Mouse (Mus musculus) telencephalon, adult 2 months (tissue): ENCODE measurements around the gene 2200002J24Rik.
"Not testable (repeated sequence)": the region's sequence is repeated elsewhere in the genome, so short reads cannot be mapped to it uniquely, and the experiment has no call there.

Experiments
- DNase-seq: peaks from one replicate; pipeline ENCODE4 v3.0.0-alpha.2; 2011; ENCODE audit warnings: low read depth, low spot score

The 2200002J24Rik gene

DNA sequence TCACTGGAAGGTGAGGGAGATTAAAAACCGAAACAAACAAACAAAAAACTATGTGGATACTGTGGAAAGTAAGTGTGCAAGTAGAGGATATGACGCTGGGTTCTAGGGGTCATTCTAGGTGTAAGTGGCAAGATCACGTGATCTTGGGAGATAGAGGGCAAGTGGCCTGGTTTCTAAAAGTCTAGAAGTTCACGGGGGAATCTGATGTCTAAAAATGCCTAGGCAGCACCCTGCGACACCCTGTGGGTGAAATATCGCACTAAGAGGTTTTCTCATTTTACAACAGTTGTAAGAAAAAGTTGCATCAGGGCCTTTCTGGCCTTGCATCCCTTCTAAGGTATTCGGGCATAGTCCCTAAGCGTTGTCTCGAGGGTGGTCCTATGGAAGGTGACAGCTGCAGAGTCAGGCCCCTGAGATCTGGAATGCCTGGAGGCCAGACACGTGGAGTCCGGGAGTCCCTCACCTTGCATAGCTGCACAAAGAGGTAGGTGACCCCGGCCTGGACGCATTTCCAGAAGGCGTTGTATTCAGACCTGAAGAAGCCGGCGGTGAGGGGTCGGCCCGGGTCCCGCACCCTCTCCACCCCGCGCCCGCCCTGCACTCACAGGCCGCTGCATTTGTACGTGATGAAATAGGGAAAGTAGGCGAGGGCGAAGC, 30.1 kb downstream of the 2200002J24Rik start:
- DNase-seq: no peak

GRCm38 (mm10) chr7:30729396-30730063, 30.8 kb downstream of the 2200002J24Rik start, which contains the start of gene Tmem147:
Gene Tmem147 (minus strand): TSS chr7:30729540.
- DNase-seq: peak; percentile 92

DNA sequence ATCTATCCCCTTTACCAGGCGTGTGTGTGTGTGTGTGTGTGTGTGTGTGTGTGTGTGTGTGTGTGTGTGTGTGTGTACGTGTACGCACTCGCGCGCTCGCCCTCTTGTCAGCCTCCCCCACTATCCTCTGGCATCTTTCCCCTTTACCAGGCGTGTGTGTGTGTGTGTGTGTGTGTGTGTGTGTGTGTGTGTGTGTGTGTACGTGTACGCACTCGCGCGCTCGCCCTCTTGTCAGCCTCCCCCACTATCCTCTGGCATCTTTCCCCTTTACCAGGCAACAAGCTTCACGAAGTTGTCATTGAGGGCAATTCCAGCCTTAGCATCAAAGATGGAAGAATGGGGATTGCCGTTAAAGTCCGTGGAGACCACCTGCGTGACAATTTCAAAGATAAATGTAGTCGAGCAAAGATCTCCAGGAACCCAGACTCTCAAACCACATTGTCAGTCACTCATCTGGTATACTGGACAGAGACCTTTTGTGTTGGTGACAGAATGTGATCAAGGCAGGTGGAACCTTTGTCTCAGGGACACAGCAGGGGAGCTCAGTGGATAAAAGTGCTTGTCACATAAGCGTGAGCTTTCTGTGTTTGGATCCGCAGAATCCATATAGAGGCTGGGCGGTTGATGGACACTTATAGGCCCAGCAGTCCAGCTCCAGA, 31.5 kb downstream of the 2200002J24Rik start:
- DNase-seq: not testable (repeated sequence)

- DNase-seq: no peak
Measured at GRCm38 (mm10) chr7:30736211-30736610, 37.5 kb downstream of the 2200002J24Rik start.

DNA sequence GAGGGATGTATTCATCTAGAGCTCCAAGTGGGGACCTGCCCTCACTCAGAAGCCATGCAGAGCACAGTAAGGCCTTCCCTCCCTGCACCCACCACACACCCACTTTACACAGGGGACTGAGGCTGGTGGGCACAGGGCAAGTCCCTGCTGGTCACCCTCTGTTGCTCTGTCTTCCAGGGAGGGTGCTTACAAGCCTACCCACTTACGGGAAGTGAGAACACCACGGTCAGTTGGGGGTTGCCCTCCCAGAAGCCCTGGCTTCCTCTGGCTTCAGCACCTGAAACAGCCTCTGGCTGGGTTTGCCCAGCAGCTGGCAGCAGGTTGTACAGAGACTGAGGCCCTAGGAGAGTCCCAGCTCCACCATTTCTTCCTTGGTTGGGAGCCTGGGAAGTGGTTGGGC, 43.8 kb downstream of the 2200002J24Rik start:
- DNase-seq: not testable (repeated sequence)

- DNase-seq: not testable (repeated sequence)
Measured at GRCm38 (mm10) chr7:30743617-30744016, 44.9 kb downstream of the 2200002J24Rik start, which contains the start of gene Gapdhs. Gene Gapdhs (minus strand): TSS chr7:30743681.

GRCm38 (mm10) chr7:30744022-30744598, 45.4 kb downstream of the 2200002J24Rik start:
- DNase-seq: no peak

GRCm38 (mm10) chr7:30747525-30748204, 48.9 kb downstream of the 2200002J24Rik start:
- DNase-seq: no peak
